Mouse (Mus musculus) kidney, adult 11 months (tissue): Measurements from ENCODE around the gene Nos1ap.
A peak's percentile ranks its signal among the peaks of the same experiment; 100 is the strongest.

ENCODE experiments used
- DNase-seq: peaks from one replicate; pipeline ENCODE4 v3.0.0; 2022

Nos1ap gene

GRCm38 (mm10) chr1:170270281-170270680, 319.4 kb downstream of the Nos1ap start:
- DNase-seq, result no peak

DNA sequence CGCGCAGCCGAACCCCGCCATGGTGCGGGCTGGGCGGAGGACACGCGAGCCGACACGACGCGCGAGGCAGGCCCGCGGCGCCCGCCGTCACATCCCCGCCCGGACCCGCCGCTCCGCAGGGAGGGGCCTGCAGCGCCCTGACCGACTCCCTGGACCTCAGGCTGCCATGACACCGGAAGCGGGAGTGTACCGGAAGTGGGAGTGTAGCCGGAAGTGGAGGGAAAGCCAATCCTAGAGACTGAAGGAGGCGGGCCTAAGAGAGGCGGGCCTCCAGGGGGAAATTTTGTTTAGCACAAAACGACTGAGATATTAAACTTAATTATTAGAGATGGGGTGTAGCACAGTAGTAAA, 334.1 kb downstream of the Nos1ap start:
- DNase-seq, result peak; percentile 81

DNA sequence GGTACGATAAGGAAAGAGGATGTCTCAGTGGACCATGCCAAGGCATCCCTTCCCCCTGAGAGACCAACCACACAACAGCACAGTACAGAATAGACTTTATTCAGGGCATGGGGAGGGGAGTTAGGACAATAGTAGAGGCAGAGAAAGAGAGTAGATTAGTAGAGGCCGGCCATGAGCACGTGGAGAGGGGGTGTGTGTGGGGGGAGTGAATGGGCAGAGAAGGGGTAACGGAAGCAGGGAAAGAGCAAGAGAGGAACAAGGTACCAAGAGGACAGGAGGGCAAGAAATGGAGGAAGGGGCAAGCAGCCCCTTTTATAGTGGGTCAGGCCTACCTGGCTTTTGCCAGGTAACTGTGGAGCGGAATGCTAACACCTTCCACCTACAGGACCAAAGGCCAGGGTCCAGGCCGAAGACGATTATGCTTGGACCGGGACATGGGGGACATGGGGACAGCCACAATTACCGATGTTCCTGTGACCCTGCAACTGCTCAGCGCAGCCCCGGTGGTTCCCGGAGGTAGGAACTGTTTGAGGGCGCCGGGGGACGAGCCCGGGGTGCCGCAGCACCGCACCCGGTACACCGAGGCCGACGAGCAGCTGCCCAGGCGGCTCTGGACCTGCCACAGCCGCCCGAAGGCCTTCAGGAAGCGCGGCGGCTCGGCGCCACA, 334.6 kb downstream of the Nos1ap start:
- peak; percentile 8 for DNase-seq
